Mouse (Mus musculus): ENCODE data around the gene Ddx23. TPM values are rescaled to one million over a fixed set of nuclear protein-coding genes. Genes with fewer than 3 reads are reported as not detected.

Ddx23 gene
- 24.8 and 27.7 TPM in 2 replicates for polyA plus RNA-seq (2014; fragmentation: Nextera tagmentation; extraction: Ambion mirVana)

DNA sequence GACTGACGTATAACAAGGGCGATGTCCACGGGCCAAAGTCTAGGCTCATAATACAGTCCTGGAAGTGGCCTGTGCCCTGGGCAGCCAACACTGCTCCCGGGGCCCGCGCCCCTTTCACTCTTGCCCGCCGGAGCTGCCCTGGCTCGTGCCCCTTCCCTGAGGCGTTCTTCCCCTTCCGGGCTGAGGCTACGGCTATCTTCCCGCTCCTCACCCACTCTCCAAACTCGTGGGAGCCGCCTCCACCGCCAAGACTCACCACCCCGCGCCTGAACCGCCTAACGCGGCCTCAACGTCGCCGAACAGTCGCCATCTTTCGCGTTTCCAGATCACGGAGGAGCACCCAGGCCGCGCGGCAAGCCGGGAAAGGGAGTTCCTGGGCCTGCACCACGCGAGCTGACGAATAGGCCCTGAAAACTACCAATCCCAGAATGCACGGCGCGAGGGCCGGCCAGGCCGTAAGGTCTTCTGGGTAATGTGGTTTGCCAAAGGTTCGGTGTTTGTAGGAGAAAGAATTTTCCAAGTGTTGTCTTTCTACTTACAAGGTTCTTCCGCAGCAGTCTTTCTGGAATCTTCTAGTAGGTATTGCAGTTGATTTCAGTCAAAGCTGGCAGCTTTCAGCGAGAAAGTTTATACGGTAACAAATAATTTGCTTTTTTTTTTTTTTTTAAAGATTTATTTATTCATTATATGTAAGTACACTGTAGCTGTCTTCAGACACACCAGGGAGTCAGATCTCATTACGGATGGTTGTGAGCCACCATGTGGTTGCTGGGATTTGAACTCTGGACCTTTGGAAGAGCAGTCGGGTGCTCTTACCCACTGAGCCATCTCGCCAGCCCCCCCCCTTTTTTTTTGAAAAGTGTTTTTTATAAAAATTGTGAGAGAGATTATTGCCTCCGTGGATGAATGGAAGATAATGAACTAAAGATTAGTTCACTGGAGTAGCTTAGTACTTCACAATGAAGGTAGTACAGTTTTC is at the start of gene Ddx23:
Gene Ddx23 (minus strand): TSS at position 328 of the 979 bp plus-strand sequence.
- ATAC-seq (ENCODE audit: insufficient number of reproducible peaks, low FRiP score, low TSS enrichment, low read depth) = peak; percentile 93
- peaks cover 11% of the 10 kb centered on the region for H3K36me3 ChIP-seq (ENCODE audit: control insufficient read depth, insufficient read depth, low read length)
- no peaks in the 10 kb centered on the region for H3K4me1 ChIP-seq (ENCODE audit: control insufficient read depth, insufficient read depth, low read length)
- WGBS = 5% methylated on average over 47 of the region's 48 CpGs
- peak within 1 kb of the TSS; percentile 57 for H3K4me2 ChIP-seq (ENCODE audit: low read depth, severe bottlenecking)
- H3K4me3 ChIP-seq (ENCODE audit: low read depth, low read length) = peak within 1 kb of the TSS; percentile 86
- H3K27ac ChIP-seq (replicated peaks; ENCODE audit: low read depth, low read length) = peak within 1 kb of the TSS; percentile 76
- no peaks in the 10 kb centered on the region for H3K9me3 ChIP-seq (ENCODE audit: control insufficient read depth, low read length)
- H3K9ac ChIP-seq (ENCODE audit: low read length) = peak within 1 kb of the TSS; percentile 94
- DNase-seq (ENCODE audit: low spot score) = peak; percentile 98
- no peaks in the 10 kb centered on the region for H3K27me3 ChIP-seq (ENCODE audit: control insufficient read depth, insufficient read depth, low read length)

GRCm38 (mm10) chr15:98710442-98710841 is 47.7 kb upstream of the Ddx23 start:
- H3K9me3 ChIP-seq (ENCODE audit: control insufficient read depth, low read length) = no peaks in the 10 kb centered on the region
- DNase-seq (ENCODE audit: low spot score) (peak; percentile 85), ATAC-seq (ENCODE audit: insufficient number of reproducible peaks, low FRiP score, low TSS enrichment, low read depth) (no peak)
- H3K4me1 ChIP-seq (ENCODE audit: control insufficient read depth, insufficient read depth, low read length) = no peaks in the 10 kb centered on the region
- H3K27ac ChIP-seq (replicated peaks; ENCODE audit: low read depth, low read length) = no peak overlapping the region
- no peak overlapping the region for H3K4me3 ChIP-seq (ENCODE audit: low read depth, low read length)
- 17% methylated on average over 9 of the region's 9 CpGs for WGBS
- H3K27me3 ChIP-seq (ENCODE audit: control insufficient read depth, insufficient read depth, low read length) = no peaks in the 10 kb centered on the region
- no peak overlapping the region for H3K4me2 ChIP-seq (ENCODE audit: low read depth, severe bottlenecking)
- no peak overlapping the region for H3K9ac ChIP-seq (ENCODE audit: low read length)
- no peaks in the 10 kb centered on the region for H3K36me3 ChIP-seq (ENCODE audit: control insufficient read depth, insufficient read depth, low read length)

GRCm38 (mm10) chr15:98707766-98708372 is 45.2 kb upstream of the Ddx23 start, which contains the start of gene Ccdc65:
Gene Ccdc65, plus strand, starts transcription at chr15:98708207.
- peak within 1 kb of the TSS; percentile 15 for H3K4me3 ChIP-seq (ENCODE audit: low read depth, low read length)
- no peak for ATAC-seq (ENCODE audit: insufficient number of reproducible peaks, low FRiP score, low TSS enrichment, low read depth)

DNA sequence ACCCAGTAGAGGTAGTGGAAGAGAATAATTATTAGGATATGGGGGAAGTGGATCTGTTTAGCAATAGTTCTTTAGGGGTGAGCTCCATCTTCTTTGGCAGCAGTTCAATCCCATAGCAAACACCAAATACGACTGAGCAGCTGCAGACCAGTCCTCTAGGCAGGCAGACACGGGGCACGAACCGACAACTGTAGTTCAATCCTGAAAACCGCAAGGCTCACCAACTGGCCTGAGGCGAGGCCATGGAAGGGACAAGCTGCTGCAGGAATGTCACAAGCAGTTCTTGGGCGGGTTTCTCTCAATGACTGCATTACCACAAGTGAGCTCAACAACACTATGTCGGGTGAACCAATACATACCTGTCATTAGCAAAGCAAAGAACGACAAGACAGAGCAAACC is 41.6 kb upstream of the Ddx23 start:
- WGBS = 65% methylated on average over 9 of the region's 9 CpGs
- Histone ChIP-seq H3K27ac (replicated peaks; ENCODE audit: low read depth, low read length) (no peak overlapping the region), H3K9ac (ENCODE audit: low read length) (no peak overlapping the region), H3K36me3 (ENCODE audit: control insufficient read depth, insufficient read depth, low read length) (no peaks in the 10 kb centered on the region), H3K27me3 (ENCODE audit: control insufficient read depth, insufficient read depth, low read length) (peaks cover 19% of the 10 kb centered on the region), H3K9me3 (ENCODE audit: control insufficient read depth, low read length) (no peaks in the 10 kb centered on the region), H3K4me3 (ENCODE audit: low read depth, low read length) (no peak overlapping the region), H3K4me2 (ENCODE audit: low read depth, severe bottlenecking) (no peak overlapping the region), H3K4me1 (ENCODE audit: control insufficient read depth, insufficient read depth, low read length) (0 out of 2 replicates have a peak, but pooled peaks cover 3% of the 10 kb centered on the region)
- no peak for ATAC-seq (ENCODE audit: insufficient number of reproducible peaks, low FRiP score, low TSS enrichment, low read depth)
- DNase-seq (ENCODE audit: low spot score) = no peak

More at GRCm38 (mm10) chr15:98707766-98708372, 45.2 kb upstream of the Ddx23 start, which contains the start of gene Ccdc65:
- H3K9ac ChIP-seq (ENCODE audit: low read length) = no peak within 1 kb of the TSS
- no peaks in the 10 kb centered on the region for H3K9me3 ChIP-seq (ENCODE audit: control insufficient read depth, low read length)
- DNase-seq (ENCODE audit: low spot score) = peak; percentile 86
- H3K27me3 ChIP-seq (ENCODE audit: control insufficient read depth, insufficient read depth, low read length) = no peaks in the 10 kb centered on the region
- peak within 1 kb of the TSS; percentile 29; the same call in 1 of the 2 replicates for H3K4me2 ChIP-seq (ENCODE audit: low read depth, severe bottlenecking)
- WGBS = 17% methylated on average over 16 of the region's 16 CpGs
- no peaks in the 10 kb centered on the region for H3K4me1 ChIP-seq (ENCODE audit: control insufficient read depth, insufficient read depth, low read length)
- H3K27ac ChIP-seq (replicated peaks; ENCODE audit: low read depth, low read length) = no peak within 1 kb of the TSS
- no peaks in the 10 kb centered on the region for H3K36me3 ChIP-seq (ENCODE audit: control insufficient read depth, insufficient read depth, low read length)

DNA sequence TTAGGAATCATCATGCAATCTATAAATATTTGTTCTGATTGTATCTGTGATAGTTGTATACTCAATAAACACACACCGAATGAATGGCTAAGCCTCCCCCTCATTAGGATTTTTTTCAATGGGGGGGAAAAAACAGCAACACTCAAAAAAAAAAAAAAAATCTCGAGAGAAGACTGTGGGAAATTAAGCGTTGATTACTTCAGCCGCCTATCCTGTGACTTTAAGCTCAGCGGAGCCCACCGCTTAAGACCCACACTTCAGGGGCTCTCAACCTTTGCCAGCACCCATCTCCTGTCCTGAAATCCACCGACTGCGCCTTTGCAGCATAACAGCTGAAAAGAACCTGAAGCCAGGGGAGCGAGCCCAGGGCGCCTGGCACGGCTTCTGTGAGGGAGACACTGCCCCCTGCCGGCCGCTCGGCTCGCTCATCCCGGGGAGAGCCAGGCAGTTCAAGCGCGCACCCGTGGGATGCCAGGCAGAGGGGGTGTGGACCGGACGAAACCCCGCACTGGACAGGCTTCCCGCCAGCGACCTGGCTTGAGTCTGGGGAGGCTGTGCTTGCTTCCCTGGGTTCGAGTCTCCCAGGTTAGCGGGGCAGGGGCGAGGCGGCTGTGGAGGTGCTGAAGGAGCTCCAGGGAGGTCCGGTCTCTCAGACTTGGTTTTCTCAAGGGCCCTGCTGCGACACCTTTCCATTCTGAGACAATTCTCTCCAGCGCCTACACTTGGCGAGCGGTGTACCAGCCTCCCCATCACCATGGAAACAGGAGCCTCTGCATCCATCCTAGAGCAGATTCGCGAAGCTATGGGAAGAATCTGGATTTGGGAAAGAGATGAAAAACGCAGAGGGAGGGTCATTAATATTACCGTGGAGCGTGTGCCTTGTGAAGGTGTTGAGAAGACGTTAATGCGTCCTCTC is 36.8 kb upstream of the Ddx23 start:
- Histone ChIP-seq H3K27me3 (ENCODE audit: control insufficient read depth, insufficient read depth, low read length) (peaks cover 19% of the 10 kb centered on the region), H3K27ac (replicated peaks; ENCODE audit: low read depth, low read length) (no peak overlapping the region), H3K4me1 (ENCODE audit: control insufficient read depth, insufficient read depth, low read length) (0 out of 2 replicates have a peak, but pooled peaks cover 3% of the 10 kb centered on the region), H3K4me2 (ENCODE audit: low read depth, severe bottlenecking) (peak overlapping the region; percentile 54), H3K4me3 (ENCODE audit: low read depth, low read length) (peak overlapping the region; percentile 25; the same call in 1 of the 2 replicates), H3K9me3 (ENCODE audit: control insufficient read depth, low read length) (no peaks in the 10 kb centered on the region), H3K36me3 (ENCODE audit: control insufficient read depth, insufficient read depth, low read length) (no peaks in the 10 kb centered on the region), H3K9ac (ENCODE audit: low read length) (peak overlapping the region; percentile 34; the same call in 1 of the 2 replicates)
- ATAC-seq (ENCODE audit: insufficient number of reproducible peaks, low FRiP score, low TSS enrichment, low read depth) (0 out of 2 replicates have a peak, but pooled peaks have one; percentile 51), DNase-seq (ENCODE audit: low spot score) (peak; percentile 93)
- 5% methylated on average over 40 of the region's 40 CpGs for WGBS

DNA sequence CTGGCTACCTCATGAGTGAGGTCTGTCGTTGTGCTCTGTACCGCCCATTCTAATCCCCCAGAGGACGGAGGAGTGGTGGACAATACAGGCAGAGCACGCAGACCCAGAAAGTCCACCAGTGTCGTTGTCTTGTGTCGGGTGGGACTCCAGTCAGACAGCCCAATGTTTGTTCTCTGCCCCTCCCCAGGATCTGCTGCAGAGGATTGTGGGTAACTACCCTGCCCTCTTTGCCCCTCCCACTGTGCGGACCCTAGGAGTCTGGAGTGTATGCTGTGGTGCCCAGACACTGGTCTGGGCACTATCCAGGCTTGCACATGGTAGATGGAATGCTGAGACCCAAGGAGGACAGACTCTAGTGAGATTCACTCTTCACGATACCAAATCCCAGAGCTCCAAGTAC is 33.5 kb upstream of the Ddx23 start:
- H3K27me3 ChIP-seq (ENCODE audit: control insufficient read depth, insufficient read depth, low read length) = peaks cover 16% of the 10 kb centered on the region
- WGBS = 57% methylated on average over 8 of the region's 8 CpGs
- 0 out of 2 replicates have a peak, but pooled peaks cover 3% of the 10 kb centered on the region for H3K4me1 ChIP-seq (ENCODE audit: control insufficient read depth, insufficient read depth, low read length)
- no peaks in the 10 kb centered on the region for H3K9me3 ChIP-seq (ENCODE audit: control insufficient read depth, low read length)
- ATAC-seq (ENCODE audit: insufficient number of reproducible peaks, low FRiP score, low TSS enrichment, low read depth) (no peak), DNase-seq (ENCODE audit: low spot score) (no peak)
- H3K4me3 ChIP-seq (ENCODE audit: low read depth, low read length) = no peak overlapping the region
- H3K9ac ChIP-seq (ENCODE audit: low read length) = no peak overlapping the region
- no peak overlapping the region for H3K27ac ChIP-seq (replicated peaks; ENCODE audit: low read depth, low read length)
- no peaks in the 10 kb centered on the region for H3K36me3 ChIP-seq (ENCODE audit: control insufficient read depth, insufficient read depth, low read length)
- H3K4me2 ChIP-seq (ENCODE audit: low read depth, severe bottlenecking) = no peak overlapping the region

GRCm38 (mm10) chr15:98695726-98696125 is 33.0 kb upstream of the Ddx23 start:
- Histone ChIP-seq H3K36me3 (ENCODE audit: control insufficient read depth, insufficient read depth, low read length) (no peaks in the 10 kb centered on the region), H3K4me3 (ENCODE audit: low read depth, low read length) (no peak overlapping the region), H3K27ac (replicated peaks; ENCODE audit: low read depth, low read length) (no peak overlapping the region), H3K27me3 (ENCODE audit: control insufficient read depth, insufficient read depth, low read length) (peaks cover 11% of the 10 kb centered on the region), H3K4me2 (ENCODE audit: low read depth, severe bottlenecking) (no peak overlapping the region), H3K9me3 (ENCODE audit: control insufficient read depth, low read length) (no peaks in the 10 kb centered on the region), H3K4me1 (ENCODE audit: control insufficient read depth, insufficient read depth, low read length) (0 out of 2 replicates have a peak, but pooled peaks cover 3% of the 10 kb centered on the region), H3K9ac (ENCODE audit: low read length) (0 out of 2 replicates have a peak overlapping the region, but pooled peaks have one; percentile 7)
- DNase-seq (ENCODE audit: low spot score) (no peak), ATAC-seq (ENCODE audit: insufficient number of reproducible peaks, low FRiP score, low TSS enrichment, low read depth) (no peak)
- WGBS = 49% methylated on average over 9 of the region's 9 CpGs
